Mouse (Mus musculus): Measurements from ENCODE around the gene Cacna1g.

GRCm38 (mm10) chr11:94474544-94474910 is 529 bp upstream of the Cacna1g start:
- TF ChIP-seq POLR2A (IDR thresholded peaks at IDR 0.05; ENCODE audit: insufficient read depth, low read depth, low read length) (no peak), CTCF (IDR thresholded peaks at IDR 0.05; ENCODE audit: insufficient read depth, low read depth, low read length) (no peak)

Data from olfactory bulb, adult 2 months (tissue).